ENCODE assay signal across 19 mouse cellular contexts in the genomic region with DNA sequence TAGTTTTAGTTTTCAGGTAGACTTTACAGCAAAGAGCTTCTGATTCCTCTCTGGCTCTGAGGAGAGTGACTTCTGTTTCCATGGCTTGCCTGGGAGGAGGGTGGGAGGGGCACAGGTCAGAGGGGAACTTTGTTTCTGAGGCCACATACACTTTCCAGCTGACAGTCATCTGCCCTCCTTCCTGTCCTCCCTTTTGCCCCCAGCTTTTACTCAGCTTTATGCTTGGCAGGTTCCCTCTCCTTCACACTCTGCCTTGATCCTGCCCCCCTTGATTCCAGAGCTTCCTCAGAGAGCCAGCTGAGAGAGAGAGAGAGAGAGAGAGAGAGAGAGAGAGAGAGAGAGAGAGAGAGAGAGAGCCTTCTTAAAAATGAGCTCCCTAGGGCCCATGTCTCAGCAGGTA. TPM values are rescaled to one million over a fixed set of nuclear protein-coding genes. Genes with fewer than 3 reads are reported as not detected.
"Had no signal": no experiment of that assay in that cellular context is flagged by ENCODE, and none has a peak within 500 bp of the region (broad histone marks: within the 10 kb centered on the region; RNA-seq: fewer than 3 reads in every experiment).

No protein-coding gene starts in this region.

- H3K27me3 ChIP-seq: liver, embryonic 13.5 days; midbrain, embryonic 12.5 days; midbrain, embryonic 15.5 days; stomach, embryonic 15.5 days had no signal

- H3K9me3 ChIP-seq: liver, embryonic 13.5 days; midbrain, embryonic 12.5 days; midbrain, embryonic 15.5 days; stomach, embryonic 15.5 days had no signal

- H3K4me2 ChIP-seq: liver, embryonic 13.5 days; midbrain, embryonic 12.5 days; midbrain, embryonic 15.5 days; stomach, embryonic 15.5 days had no signal

- H3K4me1 ChIP-seq: midbrain, embryonic 12.5 days; stomach, embryonic 15.5 days had no signal

- ATAC-seq: intestine, postnatal 0 days; midbrain, embryonic 15.5 days had no signal

- H3K36me3 ChIP-seq: liver, embryonic 13.5 days; midbrain, embryonic 12.5 days; midbrain, embryonic 15.5 days; stomach, embryonic 15.5 days had no signal

- DNase-seq: layer of hippocampus, postnatal 36 days; liver, embryonic 13.5 days; lung, adult 2 months; lung, postnatal 14 days; lung, postnatal 4 days; right cerebral cortex, adult 18-20 months; right cerebral cortex, postnatal 14 days; spleen, adult 18-20 months; thymus, postnatal 25 days had no signal

- H3K4me3 ChIP-seq: left cerebral cortex, adult 2 months; liver, embryonic 13.5 days; midbrain, embryonic 12.5 days; midbrain, embryonic 15.5 days; stomach, embryonic 15.5 days had no signal

- H3K27ac ChIP-seq: left cerebral cortex, adult 2 months; liver, embryonic 13.5 days; midbrain, embryonic 12.5 days; midbrain, embryonic 15.5 days; stomach, embryonic 15.5 days had no signal

- H3K9ac ChIP-seq: liver, embryonic 13.5 days; midbrain, embryonic 12.5 days; midbrain, embryonic 15.5 days; stomach, embryonic 15.5 days had no signal

RNA-seq across cellular contexts. Expression of gene Hormad2, which starts 30.3 kb away (rescaled TPM):
- total RNA-seq: layer of hippocampus, postnatal 10 days; left cerebral cortex, adult 2 months; left cerebral cortex, postnatal 10 days; left cerebral cortex, postnatal 36 days; megakaryocyte, adult 5-6 weeks had no signal
- polyA plus RNA-seq: midbrain, embryonic 12.5 days; midbrain, embryonic 15.5 days; neural tube, embryonic 14.5 days had no signal
